Mouse (Mus musculus): ENCODE results near the gene Smarca1.

Gene Smarca1

DNA sequence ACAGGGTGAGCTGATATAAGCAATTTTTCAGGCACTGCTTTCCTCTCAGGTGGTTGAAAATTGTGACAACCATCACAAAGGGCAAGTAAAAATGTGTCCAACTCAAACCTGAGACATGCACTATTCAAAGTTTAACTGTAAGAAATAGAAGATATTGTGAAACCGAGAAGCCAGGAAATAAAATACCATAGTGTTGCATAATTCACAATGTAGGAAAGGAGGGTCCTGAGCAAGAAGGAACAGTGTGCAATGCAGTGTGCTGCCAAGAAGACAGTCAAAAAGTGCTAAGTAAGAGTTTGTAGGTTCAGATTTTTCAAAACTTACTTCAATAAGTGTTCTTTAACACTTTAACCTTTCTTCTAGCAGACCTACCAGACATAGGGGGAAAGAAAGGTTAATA, 128.3 kb downstream of the Smarca1 start:
- DNase-seq (ENCODE audit: low read depth, low spot score), result no peak

- DNase-seq (ENCODE audit: low read depth, low spot score), result no peak
Measured at GRCm38 (mm10) chrX:47760212-47760611, 132.6 kb downstream of the Smarca1 start.
